Mouse (Mus musculus): ENCODE measurements around the gene Adgrg6.
A peak's percentile ranks its signal among the peaks of the same experiment; 100 is the strongest.

The Adgrg6 gene

DNA sequence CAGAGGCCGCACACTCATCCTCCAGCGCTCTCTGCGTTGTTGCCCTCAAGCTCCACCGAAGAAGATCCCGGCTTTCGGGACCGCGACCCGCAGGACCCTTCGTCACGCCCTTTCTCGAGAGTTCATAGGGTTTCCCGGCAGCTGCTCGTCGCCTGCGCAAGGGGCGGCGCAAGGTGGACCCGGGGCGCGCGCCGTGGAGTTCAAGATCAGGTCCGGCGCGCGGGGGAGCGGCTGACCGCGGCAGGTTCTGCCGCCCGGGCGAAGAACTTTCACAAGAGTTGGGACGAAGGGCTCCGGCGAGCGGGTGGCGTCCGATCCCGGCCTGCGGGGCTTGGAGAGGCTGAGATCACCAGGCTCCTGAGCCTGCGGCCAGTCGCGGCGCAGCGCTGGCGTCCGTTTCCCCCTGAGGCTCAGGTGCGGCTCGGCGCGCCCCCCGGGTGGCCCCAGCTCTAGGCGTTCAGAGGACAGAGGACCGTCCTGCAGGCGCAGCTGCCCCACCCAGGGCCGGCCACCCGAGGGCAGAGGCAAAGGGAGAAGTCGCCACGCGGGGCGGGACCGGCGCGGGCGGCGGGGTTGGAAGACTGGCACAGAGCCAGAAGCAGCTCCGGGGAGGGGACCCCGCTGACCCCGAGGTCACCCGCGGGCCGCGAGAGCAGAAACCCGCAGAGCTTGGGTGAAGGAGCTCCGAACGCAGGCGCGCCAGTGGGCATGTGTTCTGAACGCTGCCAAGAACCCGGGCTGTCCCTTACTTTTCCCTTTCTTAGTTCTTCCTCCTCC lies at the start of gene Adgrg6:
Gene Adgrg6, minus strand, starts transcription at position 719 of the 777 bp plus-strand sequence.
- peak; percentile 27 to 72 for DNase-seq (ENCODE audit: inconsistent age in 2 of 2, low spot score in 1 of 2)

DNA sequence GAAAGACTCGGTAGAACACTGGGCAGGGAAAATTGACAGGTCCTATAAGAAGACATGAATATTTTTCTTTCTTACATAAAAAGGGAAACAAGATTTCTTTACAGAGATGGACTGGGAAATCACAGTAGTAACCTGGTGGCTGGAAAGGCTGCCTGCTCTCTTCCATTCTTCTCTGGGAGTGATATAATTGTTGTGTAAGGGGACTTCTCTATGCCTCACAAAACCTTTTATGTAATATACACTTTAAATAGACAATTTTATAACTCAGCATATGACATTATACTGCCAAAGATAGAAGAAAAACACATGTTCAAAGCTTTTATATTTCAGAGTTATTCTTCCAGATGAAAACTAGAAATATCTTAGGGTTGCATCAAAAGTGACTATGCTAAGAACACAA lies 46.8 kb upstream of the Adgrg6 start:
- DNase-seq (ENCODE audit: inconsistent age in 2 of 2, low spot score in 1 of 2): no peak

DNA sequence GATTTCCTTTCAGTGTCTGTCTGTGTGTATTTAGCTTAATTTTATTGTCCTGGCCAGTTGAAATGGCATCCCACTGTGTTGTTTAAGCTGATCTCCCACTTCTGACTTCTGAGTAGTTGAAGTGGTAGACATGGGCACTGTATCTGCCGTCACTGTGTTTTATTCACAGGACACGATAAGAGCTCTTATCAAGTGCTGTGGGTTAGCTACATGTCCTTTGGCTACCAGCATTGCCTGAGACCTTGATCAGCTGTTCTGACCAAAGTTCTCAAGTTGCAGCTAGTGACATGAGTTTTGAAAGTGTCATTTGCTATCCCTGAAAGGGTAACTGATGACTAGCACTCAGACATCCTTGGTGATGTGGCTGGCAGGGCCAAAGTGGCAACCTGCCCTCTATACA lies 45.4 kb upstream of the Adgrg6 start:
- no peak for DNase-seq (ENCODE audit: inconsistent age in 2 of 2, low spot score in 1 of 2)

DNA sequence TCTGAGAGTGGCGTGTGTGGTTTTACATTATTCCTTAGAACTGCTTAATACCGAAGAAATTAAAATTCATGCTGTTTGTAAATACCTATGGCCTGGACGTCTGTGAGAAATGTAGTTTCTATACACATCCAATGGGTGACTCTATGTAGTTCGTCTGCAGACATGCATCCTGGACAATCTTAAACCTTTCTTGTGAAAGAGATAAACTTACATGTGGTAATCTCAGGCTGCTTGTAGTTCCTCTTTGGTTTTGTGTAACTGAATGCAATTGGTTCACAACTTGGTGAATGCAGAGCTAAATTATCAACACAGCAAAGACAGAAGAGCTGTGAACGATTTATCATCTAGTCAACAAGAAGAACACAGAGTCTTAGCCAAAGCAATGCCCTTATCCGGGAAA lies 44.2 kb upstream of the Adgrg6 start:
- DNase-seq (ENCODE audit: inconsistent age in 2 of 2, low spot score in 1 of 2): no peak

DNA sequence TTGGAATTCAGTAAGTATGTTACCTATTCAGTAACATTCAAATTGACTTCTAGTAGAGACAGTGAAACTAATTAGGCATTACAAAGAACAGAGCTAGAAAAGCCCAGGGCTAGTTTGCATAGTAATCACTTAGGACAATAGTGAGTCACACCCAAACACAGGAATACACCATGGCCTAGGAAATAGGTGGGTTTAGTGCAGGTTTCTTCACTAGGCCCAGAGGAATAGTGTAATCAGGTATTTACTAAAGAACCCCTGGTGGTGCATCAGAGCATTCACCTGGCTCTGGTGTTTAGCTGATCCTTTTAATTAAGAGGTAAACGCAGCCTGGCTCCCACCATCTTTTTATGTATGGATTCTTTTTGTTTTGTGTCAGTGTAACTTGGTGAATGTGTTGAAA lies 38.0 kb upstream of the Adgrg6 start:
- DNase-seq (ENCODE audit: inconsistent age in 2 of 2, low spot score in 1 of 2): no peak

DNA sequence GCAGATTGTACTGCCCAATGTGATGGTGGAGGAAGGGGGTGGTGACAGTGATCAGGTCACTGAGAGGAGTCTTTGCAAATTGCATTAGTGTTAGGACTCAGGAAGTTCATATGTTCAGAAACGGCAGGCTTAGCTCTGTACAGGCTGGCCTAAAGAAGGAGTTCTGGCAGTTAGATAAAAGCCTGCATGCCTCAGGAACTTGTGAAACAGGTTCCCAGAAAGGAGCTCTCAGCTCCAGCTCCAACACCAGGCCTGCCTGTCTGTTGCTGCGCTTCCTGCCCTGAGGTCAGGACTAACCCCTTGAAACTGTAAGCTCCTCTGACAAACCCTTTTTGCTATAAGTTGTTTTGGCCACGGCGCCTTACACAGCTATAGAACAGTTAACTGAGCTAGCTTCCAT lies 28.8 kb upstream of the Adgrg6 start:
- no peak for DNase-seq (ENCODE audit: inconsistent age in 2 of 2, low spot score in 1 of 2)

DNA sequence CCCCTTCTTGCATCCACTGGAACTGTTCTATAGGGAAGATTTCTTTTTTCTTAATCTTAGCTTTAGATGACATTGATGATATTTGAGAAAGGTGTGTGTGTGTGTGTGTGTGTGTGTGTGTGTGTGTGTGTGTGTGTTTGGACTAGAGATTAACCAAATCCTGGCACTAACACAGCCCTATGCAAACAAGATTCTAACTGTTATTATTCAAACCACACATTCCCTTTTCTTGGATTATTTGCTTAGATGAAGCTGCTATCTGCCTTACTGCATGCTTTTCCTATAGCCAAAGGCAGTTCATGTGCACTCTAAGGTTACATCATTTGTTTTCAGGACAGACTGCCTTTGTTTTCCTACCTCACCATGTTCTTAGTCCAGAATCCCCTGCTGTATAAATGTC lies 25.7 kb upstream of the Adgrg6 start:
- DNase-seq (ENCODE audit: inconsistent age in 2 of 2, low spot score in 1 of 2): no peak

DNA sequence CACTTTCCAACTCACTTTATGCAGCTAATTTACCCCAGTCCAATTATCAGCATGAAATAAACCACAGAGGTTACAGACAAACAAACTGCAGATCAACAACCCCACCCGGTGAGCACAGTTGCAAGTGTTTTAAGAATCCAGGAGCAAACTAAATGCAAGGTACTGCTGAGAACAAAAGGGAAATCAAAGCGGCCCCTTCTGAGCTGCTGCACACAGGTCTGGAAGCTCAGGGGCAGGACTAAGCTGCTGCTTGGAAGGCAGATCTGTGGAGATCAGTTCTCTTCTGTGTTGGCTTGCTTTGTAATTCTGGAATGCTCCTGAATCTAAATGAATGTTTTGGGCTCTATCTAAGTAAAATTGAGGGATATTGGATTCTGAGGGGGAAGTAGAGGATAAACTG lies 25.2 kb upstream of the Adgrg6 start:
- no peak for DNase-seq (ENCODE audit: inconsistent age in 2 of 2, low spot score in 1 of 2)

DNA sequence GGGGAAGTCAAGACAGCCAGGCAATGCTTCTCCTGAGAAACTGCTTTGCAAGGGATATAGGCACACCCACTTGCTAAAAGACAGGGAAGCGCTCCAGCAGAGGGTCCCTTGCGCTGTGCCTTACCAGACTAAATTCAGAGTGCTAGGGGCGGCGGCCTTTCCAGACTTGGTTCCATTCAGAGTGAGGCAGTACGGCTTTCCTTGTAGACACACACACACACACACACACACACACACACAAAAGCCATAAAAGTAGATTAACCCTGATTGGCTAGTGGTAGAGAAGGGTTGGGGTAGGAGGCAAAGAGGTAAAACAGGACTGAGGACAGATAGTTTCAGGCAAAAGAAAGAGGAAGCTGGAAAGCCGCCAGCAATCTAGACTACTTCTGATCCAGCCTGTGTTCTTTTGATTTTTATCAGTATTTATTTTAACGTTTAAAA lies 672 bp upstream of the Adgrg6 start:
- DNase-seq (ENCODE audit: inconsistent age in 2 of 2, low spot score in 1 of 2): no peak

DNA sequence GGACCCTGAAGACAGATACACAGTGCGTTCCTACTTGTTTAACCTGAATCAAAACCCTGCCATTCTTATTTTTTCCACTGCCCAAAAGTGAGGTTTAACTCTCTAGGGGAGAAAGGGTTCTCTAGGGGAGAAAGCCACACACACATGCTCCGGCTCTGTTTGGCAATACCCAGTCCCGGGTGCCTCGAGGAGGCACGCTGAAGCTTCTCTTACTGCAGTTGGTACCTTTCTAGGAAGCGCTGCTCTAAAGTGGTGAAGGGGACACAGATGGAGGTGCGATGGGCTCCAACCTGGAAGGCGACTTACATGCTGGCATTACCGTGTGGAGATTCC lies 885 bp downstream of the Adgrg6 start:
- DNase-seq (ENCODE audit: inconsistent age in 2 of 2, low spot score in 1 of 2): peak in 1 of 2 experiments; percentile 18

DNA sequence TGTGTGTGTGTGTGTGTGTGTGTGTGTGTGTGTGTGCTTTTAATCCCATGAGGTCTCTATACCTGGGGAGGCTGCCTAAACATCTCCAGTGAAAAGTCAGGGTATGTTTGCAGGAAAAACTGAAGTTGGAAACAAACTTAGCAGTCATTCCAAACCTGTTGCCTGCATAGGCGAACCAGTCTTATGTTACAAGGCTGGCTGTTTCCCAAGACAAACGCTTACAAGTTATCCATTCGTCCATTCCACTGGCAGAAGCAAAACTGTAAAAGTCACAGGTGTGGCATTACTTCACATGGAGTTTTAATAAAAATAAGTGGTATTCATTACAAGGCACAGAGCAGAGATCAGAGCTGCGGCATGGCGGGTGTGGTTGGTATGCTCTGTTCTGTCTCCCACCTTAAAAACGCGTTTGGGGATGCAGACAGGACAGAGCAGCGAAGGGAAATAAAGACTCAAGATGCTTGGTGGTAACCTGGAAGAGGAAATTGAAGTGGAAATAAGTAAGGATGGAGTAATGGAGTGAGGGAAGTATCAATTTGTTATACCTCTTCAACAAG lies 1.9 kb downstream of the Adgrg6 start:
- DNase-seq (ENCODE audit: inconsistent age in 2 of 2, low spot score in 1 of 2): no peak

DNA sequence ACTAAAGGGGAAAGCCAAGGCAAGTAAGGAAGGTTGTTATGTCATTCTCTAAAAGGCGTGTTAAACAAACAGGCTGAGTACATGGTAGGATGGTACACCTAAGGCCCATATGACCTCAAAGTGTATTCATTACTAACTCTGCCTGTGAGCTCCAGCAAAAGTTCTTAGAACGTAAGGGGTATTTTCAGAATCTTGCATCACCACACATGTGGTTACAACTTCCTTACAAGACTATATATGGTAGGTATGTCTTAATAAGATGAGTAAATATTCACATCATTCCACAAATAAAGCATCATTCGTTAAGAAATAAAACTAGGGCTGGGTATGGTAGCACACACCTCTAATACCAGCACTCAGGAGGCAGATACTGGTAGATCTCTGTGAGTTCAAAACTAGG lies 8.4 kb downstream of the Adgrg6 start:
- no peak for DNase-seq (ENCODE audit: inconsistent age in 2 of 2, low spot score in 1 of 2)

DNA sequence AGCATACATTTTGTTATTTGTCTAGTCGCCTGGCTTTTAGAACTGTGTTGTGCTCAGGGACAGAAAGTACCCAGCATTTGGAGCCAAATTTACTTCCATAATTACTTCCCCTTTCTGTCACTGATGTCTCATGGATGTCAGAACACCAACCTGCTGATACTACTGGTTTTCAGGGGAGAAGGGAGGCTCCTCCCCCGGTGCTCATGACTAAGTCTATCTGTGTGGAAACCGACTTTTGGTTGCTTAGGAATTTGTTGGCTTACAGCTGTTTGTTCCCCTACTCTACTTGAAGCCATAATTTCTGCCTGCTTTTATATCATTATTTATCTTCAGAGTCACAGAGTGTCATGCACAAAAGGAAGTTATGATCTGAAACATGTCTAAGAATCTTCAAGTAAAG lies 14.4 kb downstream of the Adgrg6 start:
- DNase-seq (ENCODE audit: inconsistent age in 2 of 2, low spot score in 1 of 2): peak in 1 of 2 experiments; percentile 25

DNA sequence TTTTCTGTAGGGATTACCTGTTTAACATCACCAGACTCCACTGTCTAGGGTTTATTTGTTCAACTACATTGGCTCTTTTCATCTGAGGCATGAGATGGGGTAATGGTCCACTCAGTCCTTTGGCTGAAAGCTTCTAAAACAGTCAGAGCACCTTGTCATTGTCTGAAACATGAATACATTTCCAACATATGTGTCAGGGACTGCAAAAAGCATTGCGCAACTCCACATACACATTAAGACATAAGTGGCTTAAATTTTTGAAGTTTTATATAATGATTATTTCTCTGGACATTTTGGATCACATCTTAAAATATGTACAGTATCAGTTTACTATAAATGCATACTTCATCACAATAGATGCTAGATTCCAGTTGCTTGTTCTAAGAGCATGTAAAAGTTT lies 14.8 kb downstream of the Adgrg6 start:
- DNase-seq (ENCODE audit: inconsistent age in 2 of 2, low spot score in 1 of 2): no peak

DNA sequence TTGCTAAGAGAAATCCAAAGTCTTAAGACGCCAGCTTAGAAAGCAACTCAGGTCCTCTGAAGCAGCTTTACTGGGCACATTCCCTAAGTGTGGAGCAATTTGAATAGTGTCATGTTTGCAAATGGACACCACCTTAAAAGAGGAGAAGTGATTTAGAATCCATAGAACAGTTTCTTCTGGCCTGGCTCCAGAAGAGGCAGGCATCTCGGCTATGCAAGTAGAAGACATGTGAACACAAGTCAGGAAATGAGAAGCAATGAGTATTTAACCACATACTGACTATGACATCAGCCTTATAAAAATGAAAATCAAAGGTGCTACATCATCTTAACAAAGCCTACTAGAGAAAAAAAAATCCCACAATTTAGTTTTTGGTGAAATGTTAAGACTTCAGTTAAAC lies 17.7 kb downstream of the Adgrg6 start:
- no peak for DNase-seq (ENCODE audit: inconsistent age in 2 of 2, low spot score in 1 of 2)

DNA sequence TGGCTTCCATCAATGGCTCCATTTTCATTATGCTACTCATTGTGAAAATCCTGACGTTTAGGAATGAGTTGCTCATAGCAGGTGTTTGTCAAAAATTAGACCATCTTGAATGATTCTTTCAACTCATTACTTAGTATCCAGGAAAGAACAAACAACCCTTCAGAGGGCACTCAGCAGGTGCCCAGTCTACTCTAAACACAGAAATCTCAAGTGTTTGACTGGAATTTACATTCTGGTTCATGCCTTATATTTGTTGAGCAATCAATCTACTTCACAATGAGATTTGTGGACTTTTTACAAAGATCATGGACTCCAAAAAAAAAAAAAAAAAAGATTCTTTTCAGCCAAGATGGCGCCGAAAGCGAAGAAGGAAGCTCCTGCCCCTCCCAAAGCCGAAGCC lies 22.7 kb downstream of the Adgrg6 start:
- no peak for DNase-seq (ENCODE audit: inconsistent age in 2 of 2, low spot score in 1 of 2)

DNA sequence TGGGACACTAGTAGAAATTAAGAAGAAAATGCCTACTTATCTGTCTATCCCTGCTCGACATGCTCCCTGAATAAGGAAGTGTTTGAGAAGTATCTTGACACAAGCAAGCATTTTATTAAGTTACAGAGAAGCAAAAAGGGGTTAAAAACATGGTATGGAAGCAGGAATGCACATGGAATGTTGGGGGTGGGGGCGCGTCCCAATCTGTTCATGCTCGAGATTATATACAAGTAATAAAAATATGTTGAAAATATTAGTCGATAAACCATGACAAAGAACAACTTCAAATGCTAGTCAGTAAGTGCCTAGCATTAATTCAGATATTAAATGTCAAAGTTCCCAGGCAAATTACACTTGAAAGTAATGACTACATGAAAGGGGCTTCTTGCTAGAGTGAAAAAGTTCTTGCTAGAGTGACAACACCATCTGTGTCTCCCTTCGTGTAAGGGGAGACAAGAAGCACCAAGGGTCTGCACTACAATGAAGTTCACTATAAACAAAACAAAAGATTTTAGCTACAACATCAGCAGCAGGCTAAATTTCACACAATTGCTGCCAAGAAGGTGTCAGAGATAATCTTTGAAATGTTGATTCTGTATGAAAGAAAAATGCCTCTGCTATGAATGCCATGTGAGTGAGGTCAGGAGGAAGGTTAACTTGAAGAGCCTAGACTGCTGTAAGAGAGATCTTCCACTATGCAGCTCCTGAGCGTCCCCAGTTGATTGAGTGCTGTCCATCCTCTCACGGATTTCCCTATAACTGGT lies 24.4 kb downstream of the Adgrg6 start:
- DNase-seq (ENCODE audit: inconsistent age in 2 of 2, low spot score in 1 of 2): no peak

DNA sequence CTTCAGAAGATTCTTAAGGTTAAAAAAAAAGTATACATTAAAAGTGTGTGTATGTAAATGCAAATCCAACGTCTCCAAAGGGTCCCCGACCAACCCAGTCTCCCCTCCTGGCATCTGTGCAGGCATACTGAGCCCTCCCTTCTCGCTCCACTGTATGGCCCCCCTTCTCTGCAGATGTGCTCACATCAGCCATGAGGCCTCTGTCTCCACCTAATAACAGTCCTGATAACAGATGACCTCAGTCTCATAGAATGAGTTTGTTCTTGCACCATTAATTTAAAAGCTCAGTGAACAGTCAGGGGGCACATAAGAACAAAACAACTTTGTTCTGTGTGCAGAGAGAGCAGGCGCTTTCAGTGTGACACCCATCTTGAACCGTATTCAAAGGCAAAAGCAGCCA lies 27.6 kb downstream of the Adgrg6 start:
- no peak for DNase-seq (ENCODE audit: inconsistent age in 2 of 2, low spot score in 1 of 2)

DNA sequence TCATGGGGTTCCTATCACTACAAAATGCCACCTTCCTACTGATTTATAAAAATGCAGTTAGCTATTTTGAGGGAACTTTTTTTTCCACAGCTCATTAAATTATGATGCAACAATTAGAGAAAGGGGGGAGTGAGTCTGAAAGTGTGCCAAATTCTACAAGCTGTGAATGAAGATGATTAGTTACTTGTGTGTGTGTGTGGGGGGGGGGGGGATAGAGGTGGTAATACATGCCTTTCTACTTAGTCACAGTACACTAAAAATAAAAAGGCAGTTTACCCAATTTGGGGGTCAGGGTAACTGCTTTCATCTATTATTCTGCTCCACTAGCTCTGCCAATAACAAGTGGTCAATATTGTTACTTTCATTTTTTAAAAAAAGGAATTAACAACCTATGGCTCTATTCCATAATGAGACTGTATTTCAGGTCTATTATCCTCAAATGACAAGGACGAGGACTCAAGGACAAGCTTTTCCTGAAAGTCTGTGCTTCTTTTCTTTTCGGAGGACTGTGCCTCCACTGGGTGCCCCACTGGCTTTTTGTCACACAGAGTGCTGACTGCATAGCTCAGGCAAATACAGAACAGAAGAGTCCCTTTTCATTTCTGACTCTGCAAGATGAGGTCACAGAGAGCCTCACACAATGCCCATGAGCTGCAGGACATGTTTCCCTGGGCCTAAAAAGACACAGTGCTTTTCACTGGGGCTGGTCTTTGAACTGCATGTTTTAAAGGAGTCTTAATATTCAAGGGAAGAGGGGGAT lies 33.4 kb downstream of the Adgrg6 start:
- peak in 1 of 2 experiments; percentile 41 for DNase-seq (ENCODE audit: inconsistent age in 2 of 2, low spot score in 1 of 2)

DNA sequence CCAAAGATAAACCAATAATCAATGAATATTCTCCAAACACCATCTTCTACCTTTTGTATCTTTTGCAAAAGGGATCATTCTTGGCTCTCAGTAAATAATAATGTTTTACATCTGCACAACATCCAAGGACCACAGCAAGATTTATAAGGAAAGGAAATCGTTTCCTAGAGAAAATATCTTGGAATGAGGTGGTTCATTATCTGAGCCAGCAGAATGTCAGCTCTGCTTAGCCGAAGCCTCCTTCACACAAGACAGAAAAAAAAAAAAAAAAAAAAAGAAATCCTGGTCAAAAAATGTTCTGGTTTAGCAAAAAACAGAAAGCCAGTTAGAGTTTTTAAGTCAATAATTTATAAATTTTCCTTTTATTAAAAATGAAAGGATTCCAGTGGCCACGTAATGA lies 34.3 kb downstream of the Adgrg6 start:
- no peak for DNase-seq (ENCODE audit: inconsistent age in 2 of 2, low spot score in 1 of 2)

DNA sequence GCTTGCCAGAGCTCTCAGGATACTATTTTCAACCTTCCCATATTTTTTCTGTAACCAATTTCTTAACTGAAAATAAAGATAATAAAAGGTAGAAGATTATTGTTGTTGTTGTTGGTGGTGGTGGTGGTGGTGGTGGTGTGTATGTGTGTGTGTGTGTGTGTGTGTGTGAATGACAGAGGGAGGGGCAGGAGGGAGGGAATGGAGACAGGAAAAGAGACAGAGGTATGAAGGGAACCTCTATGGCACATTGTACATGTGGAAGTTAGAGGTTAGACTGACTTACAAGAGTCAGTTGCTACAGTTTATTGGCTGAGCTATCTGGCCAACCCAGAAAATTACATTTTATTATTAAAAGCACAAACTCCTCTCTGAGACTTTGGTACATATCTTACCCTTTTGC lies 49.8 kb downstream of the Adgrg6 start:
- no peak for DNase-seq (ENCODE audit: inconsistent age in 2 of 2, low spot score in 1 of 2)

DNA sequence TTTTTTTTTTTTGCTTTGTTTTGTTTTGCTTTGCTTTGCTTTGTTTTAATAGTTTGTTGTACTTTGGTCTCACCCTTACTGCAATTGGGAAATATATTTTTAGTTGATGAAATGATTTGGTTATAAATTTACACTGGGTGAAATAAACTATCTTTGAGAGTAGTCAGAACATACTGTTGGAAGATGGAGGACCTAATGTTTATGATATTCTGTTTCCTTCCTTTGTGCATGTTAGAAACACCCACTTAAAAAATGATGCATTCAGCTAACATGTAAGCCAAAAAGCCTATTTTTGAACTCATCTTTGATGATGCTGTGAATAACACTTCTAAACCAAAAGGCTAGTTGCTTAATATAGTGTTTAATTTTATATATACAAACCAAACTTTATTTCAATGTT lies 50.3 kb downstream of the Adgrg6 start:
- DNase-seq (ENCODE audit: inconsistent age in 2 of 2, low spot score in 1 of 2): no peak

All from adrenal gland, adult (tissue).